ENCODE assay signal across 7 mouse cellular contexts in the genomic region with DNA sequence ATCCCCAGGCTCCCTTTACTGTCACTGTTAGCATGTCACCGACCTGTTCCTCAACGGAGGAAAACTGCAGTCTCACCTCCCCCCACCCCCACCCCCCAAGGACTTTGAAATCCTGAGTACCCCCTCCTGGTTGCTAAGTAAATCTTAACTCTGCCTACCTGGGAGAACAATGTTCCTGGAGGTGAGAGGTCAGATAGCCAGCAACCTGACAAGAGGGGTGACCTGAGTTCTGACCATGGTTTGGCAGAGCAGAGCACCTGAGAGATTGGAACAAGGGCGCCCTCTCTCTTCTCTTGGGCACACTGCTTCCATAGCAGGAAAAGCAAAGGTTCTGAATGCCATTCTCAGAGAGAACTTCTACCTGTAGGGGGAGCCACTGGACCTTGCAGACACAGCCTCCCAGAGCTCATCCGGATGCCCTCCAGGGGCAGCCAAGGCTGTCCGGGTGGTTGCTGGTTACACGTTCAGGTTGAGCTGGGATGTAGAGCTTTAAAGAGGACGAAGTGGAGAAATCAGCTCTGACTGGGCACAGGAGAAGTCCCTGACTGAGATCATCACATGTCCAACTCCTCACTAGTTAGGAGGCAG. TPM values are rescaled to one million over a fixed set of nuclear protein-coding genes. Genes with fewer than 3 reads are reported as not detected.
DNase-seq lines count a peak whose midpoint lies in the region; ATAC-seq and TF ChIP-seq lines count a peak whose summit lies in the region.

No protein-coding gene starts in this region.

- peak; percentile 68 to 84 for ATAC-seq in hematopoietic stem cell, adult 5-6 weeks (replicated peaks in 1 of 2; ENCODE audit: insufficient read depth in 1 of 2, low FRiP score in 2 of 2, low TSS enrichment in 1 of 2, low read depth in 1 of 2, poor library complexity in 2 of 2, severe bottlenecking in 2 of 2)
- ATAC-seq in limb, embryonic 14.5 days (ENCODE audit: low FRiP score, low read depth): no peak

- H3K36me3 ChIP-seq in limb, embryonic 14.5 days (ENCODE audit: control insufficient read depth, insufficient read depth, low read length): peaks cover 17% of the 10 kb centered on the region

- 0 out of 2 replicates have a peak, but pooled peaks cover 6% of the 10 kb centered on the region for H3K27me3 ChIP-seq in limb, embryonic 14.5 days (ENCODE audit: control insufficient read depth, insufficient read depth, low read length)

- no peak overlapping the region for H3K27ac ChIP-seq in limb, embryonic 14.5 days (replicated peaks; ENCODE audit: low read depth, low read length)

- no peak overlapping the region for H3K4me3 ChIP-seq in limb, embryonic 14.5 days (replicated peaks; ENCODE audit: low read length)

- no peak for TF ChIP-seq POLR2A in limb, embryonic 14.5 days (IDR thresholded peaks at IDR 0.05; ENCODE audit: borderline replicate concordance, extremely low read depth, insufficient read depth, insufficient read length)

- 38% methylated on average over 7 of the region's 7 CpGs for WGBS in limb, embryonic 14.5 days

- H3K9ac ChIP-seq in limb, embryonic 14.5 days (ENCODE audit: low read depth, low read length, severe bottlenecking): no peak overlapping the region

- peaks cover 5% of the 10 kb centered on the region for H3K4me1 ChIP-seq in limb, embryonic 14.5 days (ENCODE audit: control insufficient read depth, insufficient read depth, low read length)

- H3K4me2 ChIP-seq in limb, embryonic 14.5 days (replicated peaks; ENCODE audit: low read depth, low read length, severe bottlenecking): no peak overlapping the region

- H3K9me3 ChIP-seq in limb, embryonic 14.5 days (ENCODE audit: control insufficient read depth, low read length): no peaks in the 10 kb centered on the region

- peak; percentile 45 for DNase-seq in ovary, postnatal 14 days (ENCODE audit: low spot score)
- DNase-seq in ovary, postnatal 36 days (ENCODE audit: low spot score): no peak
- peak; percentile 65 for DNase-seq in WW6 (ENCODE audit: low read depth, low spot score)
- DNase-seq in cerebellum, adult 9-10 months: peak; percentile 74
- peak; percentile 59 for DNase-seq in limb, embryonic 14.5 days (ENCODE audit: low spot score)
- peak; percentile 29 for DNase-seq in retina, adult 2 months (ENCODE audit: low read depth, low spot score)

RNA-seq across cellular contexts. Expression of gene Nsun2, which starts 40.6 kb away (rescaled TPM):
- 125 and 206 TPM in 2 replicates for total RNA-seq in hematopoietic stem cell, adult 5-6 weeks (2017)
- 102 and 106 TPM in 2 replicates for polyA plus RNA-seq in limb, embryonic 14.5 days (2012; rRNA removed)
- polyA plus RNA-seq in limb, embryonic 14.5 days (2014; fragmentation: Nextera tagmentation; extraction: Ambion mirVana): 130 and 134 TPM in 2 replicates

RNA-seq across cellular contexts. Expression of gene Tent4a, which starts 41.4 kb away (rescaled TPM):
- 11.7 and 11.8 TPM in 2 replicates for total RNA-seq in hematopoietic stem cell, adult 5-6 weeks (2017)
- 25.7 and 29.0 TPM in 2 replicates for polyA plus RNA-seq in limb, embryonic 14.5 days (2012; rRNA removed)
- 8.7 and 9.9 TPM in 2 replicates for polyA plus RNA-seq in limb, embryonic 14.5 days (2014; fragmentation: Nextera tagmentation; extraction: Ambion mirVana)
